ENCODE assay signal across 17 mouse cellular contexts in the genomic region with DNA sequence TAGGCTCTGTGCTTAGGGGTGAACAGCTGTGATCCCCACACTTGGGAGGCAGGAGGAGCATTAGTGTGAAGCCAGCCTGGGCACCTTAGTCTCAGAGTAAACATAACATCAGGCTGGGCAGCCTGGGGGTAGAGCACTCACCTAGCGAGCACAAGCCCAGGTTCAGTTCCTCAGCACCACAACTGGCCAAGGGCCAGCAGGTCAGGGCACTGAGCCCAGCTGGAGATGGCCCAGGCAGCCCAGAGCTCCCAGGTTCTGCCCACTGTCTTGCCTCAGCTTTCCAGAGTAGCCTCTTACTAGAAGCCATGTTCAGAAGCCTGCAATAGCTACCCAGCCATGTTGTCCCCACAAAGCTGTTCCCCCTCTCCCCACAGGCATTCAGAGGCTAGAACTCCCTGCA. TPM values are rescaled to one million over a fixed set of nuclear protein-coding genes. Genes with fewer than 3 reads are reported as not detected.
DNase-seq lines count a peak whose midpoint lies in the region; ATAC-seq and TF ChIP-seq lines count a peak whose summit lies in the region.
"Had no signal": no experiment of that assay in that cellular context is flagged by ENCODE, and none has a peak within 500 bp of the region (broad histone marks: within the 10 kb centered on the region; RNA-seq: fewer than 3 reads in every experiment).

No protein-coding gene starts in this region.

- H3K4me2 ChIP-seq in embryonic facial prominence, embryonic 15.5 days (replicated peaks): no peak overlapping the region
- H3K4me2 ChIP-seq: forebrain, embryonic 12.5 days; liver, embryonic 13.5 days had no signal

- no peak overlapping the region for H3K9ac ChIP-seq in embryonic facial prominence, embryonic 15.5 days
- H3K9ac ChIP-seq: forebrain, embryonic 12.5 days; liver, embryonic 13.5 days had no signal

- no peak for TF ChIP-seq POLR2A in cerebellum, adult 2 months (IDR thresholded peaks at IDR 0.05; ENCODE audit: borderline replicate concordance, insufficient read depth, low read length)

- H3K27ac ChIP-seq in cerebellum, adult 2 months (ENCODE audit: insufficient read depth, low read length): no peak overlapping the region
- no peak overlapping the region for H3K27ac ChIP-seq in embryonic facial prominence, embryonic 15.5 days (replicated peaks)
- H3K27ac ChIP-seq: forebrain, embryonic 12.5 days; layer of hippocampus, adult 2 months; left cerebral cortex, adult 2 months; liver, embryonic 13.5 days had no signal

- H3K27me3 ChIP-seq in cerebellum, adult 2 months (ENCODE audit: control insufficient read depth, insufficient read depth, low read length): no peaks in the 10 kb centered on the region
- no peaks in the 10 kb centered on the region for H3K27me3 ChIP-seq in embryonic facial prominence, embryonic 15.5 days
- H3K27me3 ChIP-seq: forebrain, embryonic 12.5 days; liver, embryonic 13.5 days; Patski had no signal

- no peak for TF ChIP-seq CTCF in cerebellum, adult 2 months (IDR thresholded peaks at IDR 0.05; ENCODE audit: borderline replicate concordance, insufficient read depth, low read depth, low read length)

- H3K36me3 ChIP-seq in embryonic facial prominence, embryonic 15.5 days: peaks cover 76% of the 10 kb centered on the region

- no peak overlapping the region for H3K4me3 ChIP-seq in cerebellum, adult 2 months (replicated peaks; ENCODE audit: insufficient read depth, low read depth, low read length)
- H3K4me3 ChIP-seq in embryonic facial prominence, embryonic 15.5 days (replicated peaks): no peak overlapping the region
- H3K4me3 ChIP-seq: forebrain, embryonic 12.5 days; layer of hippocampus, adult 2 months; left cerebral cortex, adult 2 months; liver, embryonic 13.5 days had no signal

- no peak for DNase-seq in cerebellum, postnatal 4 days (ENCODE audit: low spot score in 2 of 2)
- DNase-seq in kidney, postnatal 25 days: peak; percentile 67 to 69
- no peak for DNase-seq in kidney, postnatal 4 days
- peak; percentile 79 to 81 for DNase-seq in cerebellum, adult 2 months
- DNase-seq in lung, postnatal 25 days (ENCODE audit: low spot score): no peak
- DNase-seq in B cell, adult 2 months: no peak
- DNase-seq: gastrocnemius, postnatal 14 days; liver, embryonic 13.5 days; right cerebral cortex, adult 18-20 months; thymus, adult 18-20 months had no signal

- 0 out of 2 replicates have a peak, but pooled peaks have one; percentile 16 for ATAC-seq in cerebellum, adult (ENCODE audit: insufficient number of reproducible peaks, low FRiP score, low TSS enrichment)
- 0 out of 2 replicates have a peak, but pooled peaks have one; percentile 16 for ATAC-seq in embryonic facial prominence, embryonic 15.5 days (ENCODE audit: insufficient number of reproducible peaks, low FRiP score, low TSS enrichment, low read depth)
- ATAC-seq: activated CD4-positive, CD25-positive, alpha-beta regulatory T cell, adult 4 months; Patski had no signal

- H3K9me3 ChIP-seq in embryonic facial prominence, embryonic 15.5 days (replicated peaks): no peaks in the 10 kb centered on the region
- H3K9me3 ChIP-seq: forebrain, embryonic 12.5 days; liver, embryonic 13.5 days had no signal

- H3K4me1 ChIP-seq in cerebellum, adult 2 months (ENCODE audit: control insufficient read depth, insufficient read depth, low read length): peaks cover 41% of the 10 kb centered on the region
- peaks cover 3% of the 10 kb centered on the region; the same call in 1 of the 2 replicates for H3K4me1 ChIP-seq in embryonic facial prominence, embryonic 15.5 days
- H3K4me1 ChIP-seq: forebrain, embryonic 12.5 days; liver, embryonic 13.5 days had no signal

- 11% methylated on average over 1 of the region's 1 CpGs for WGBS in cerebellum, adult 2 months
- WGBS in embryonic facial prominence, embryonic 15.5 days: 70% methylated on average over 1 of the region's 1 CpGs

RNA-seq across cellular contexts. Expression of gene Tesc, which starts 21.8 kb away (rescaled TPM):
- 95.4 and 102 TPM in 2 replicates for polyA plus RNA-seq in cerebellum, adult 2 months (2012; rRNA removed)
- 30.2 and 38.2 TPM in 2 replicates for polyA plus RNA-seq in embryonic facial prominence, embryonic 15.5 days (2015; fragmentation: Nextera tagmentation; extraction: Ambion mirVana)

RNA-seq across cellular contexts. Expression of gene Fbxo21, which starts 29.2 kb away (rescaled TPM):
- 114 and 124 TPM in 2 replicates for polyA plus RNA-seq in cerebellum, adult 2 months (2012; rRNA removed)
- 55.1 and 55.3 TPM in 2 replicates for polyA plus RNA-seq in embryonic facial prominence, embryonic 15.5 days (2015; fragmentation: Nextera tagmentation; extraction: Ambion mirVana)

Comparison
In these comparisons a context has a peak if more than half of its experiments do, and no peak if none do; other contexts are left out.
1. DNase-seq: peak in kidney, postnatal 25 days (2 of 2) and cerebellum, adult 2 months (2 of 2); none in cerebellum, postnatal 4 days (0 of 2), kidney, postnatal 4 days (0 of 2), lung, postnatal 25 days (single experiment) and B cell, adult 2 months (0 of 2).